Mouse (Mus musculus): ENCODE measurements around the gene Crtc3. TPM values are rescaled to one million over a fixed set of nuclear protein-coding genes. Genes with fewer than 3 reads are reported as not detected.
A peak's percentile ranks its signal among the peaks of the same experiment; 100 is the strongest.

The Crtc3 gene
- total RNA-seq, 2 experiments from 2014 or later = 12.5 to 13.1 TPM

- DNase-seq (ENCODE audit: low spot score) = peak; percentile 75
Measured at GRCm38 (mm10) chr7:80642552-80642951, 46.1 kb downstream of the Crtc3 start.

- no peak for DNase-seq (ENCODE audit: low spot score)
Measured at GRCm38 (mm10) chr7:80641899-80642298, 46.8 kb downstream of the Crtc3 start.

GRCm38 (mm10) chr7:80641497-80641896, 47.2 kb downstream of the Crtc3 start:
- DNase-seq (ENCODE audit: low spot score) = no peak

- DNase-seq (ENCODE audit: low spot score) = no peak
Measured at GRCm38 (mm10) chr7:80639981-80640380, 48.7 kb downstream of the Crtc3 start.

- no peak for DNase-seq (ENCODE audit: low spot score)
Measured at GRCm38 (mm10) chr7:80638460-80638859, 50.2 kb downstream of the Crtc3 start.

- no peak for DNase-seq (ENCODE audit: low spot score)
Measured at GRCm38 (mm10) chr7:80636953-80637800, 51.5 kb downstream of the Crtc3 start.

- DNase-seq (ENCODE audit: low spot score) = no peak
Measured at GRCm38 (mm10) chr7:80636288-80636952, 52.3 kb downstream of the Crtc3 start.

GRCm38 (mm10) chr7:80635866-80636265, 52.8 kb downstream of the Crtc3 start:
- no peak for DNase-seq (ENCODE audit: low spot score)

GRCm38 (mm10) chr7:80634741-80635140, 53.9 kb downstream of the Crtc3 start:
- no peak for DNase-seq (ENCODE audit: low spot score)

GRCm38 (mm10) chr7:80633635-80634034, 55.0 kb downstream of the Crtc3 start:
- no peak for DNase-seq (ENCODE audit: low spot score)

- peak; percentile 45 for DNase-seq (ENCODE audit: low spot score)
Measured at GRCm38 (mm10) chr7:80631993-80632392, 56.7 kb downstream of the Crtc3 start.

GRCm38 (mm10) chr7:80631405-80631804, 57.3 kb downstream of the Crtc3 start:
- no peak for DNase-seq (ENCODE audit: low spot score)

GRCm38 (mm10) chr7:80629369-80629768, 59.3 kb downstream of the Crtc3 start:
- DNase-seq (ENCODE audit: low spot score) = peak; percentile 40

GRCm38 (mm10) chr7:80628708-80629183, 59.9 kb downstream of the Crtc3 start:
- peak; percentile 64 for DNase-seq (ENCODE audit: low spot score)

- DNase-seq (ENCODE audit: low spot score) = no peak
Measured at GRCm38 (mm10) chr7:80626943-80627342, 61.7 kb downstream of the Crtc3 start.

GRCm38 (mm10) chr7:80625841-80626240, 62.8 kb downstream of the Crtc3 start:
- DNase-seq (ENCODE audit: low spot score) = peak; percentile 35

- DNase-seq (ENCODE audit: low spot score) = no peak
Measured at GRCm38 (mm10) chr7:80623276-80623675, 65.4 kb downstream of the Crtc3 start.

GRCm38 (mm10) chr7:80616096-80616495, 72.6 kb downstream of the Crtc3 start:
- no peak for DNase-seq (ENCODE audit: low spot score)

- no peak for DNase-seq (ENCODE audit: low spot score)
Measured at GRCm38 (mm10) chr7:80614042-80614441, 74.6 kb downstream of the Crtc3 start.

GRCm38 (mm10) chr7:80612191-80612787, 76.4 kb downstream of the Crtc3 start:
- no peak for DNase-seq (ENCODE audit: low spot score)

GRCm38 (mm10) chr7:80611646-80612045, 77.0 kb downstream of the Crtc3 start:
- DNase-seq (ENCODE audit: low spot score) = no peak

- no peak for DNase-seq (ENCODE audit: low spot score)
Measured at GRCm38 (mm10) chr7:80607503-80607902, 81.2 kb downstream of the Crtc3 start.

Data from gastrocnemius, adult 18-20 months (tissue).